ENCODE assay signal across 16 mouse cellular contexts in the genomic region with DNA sequence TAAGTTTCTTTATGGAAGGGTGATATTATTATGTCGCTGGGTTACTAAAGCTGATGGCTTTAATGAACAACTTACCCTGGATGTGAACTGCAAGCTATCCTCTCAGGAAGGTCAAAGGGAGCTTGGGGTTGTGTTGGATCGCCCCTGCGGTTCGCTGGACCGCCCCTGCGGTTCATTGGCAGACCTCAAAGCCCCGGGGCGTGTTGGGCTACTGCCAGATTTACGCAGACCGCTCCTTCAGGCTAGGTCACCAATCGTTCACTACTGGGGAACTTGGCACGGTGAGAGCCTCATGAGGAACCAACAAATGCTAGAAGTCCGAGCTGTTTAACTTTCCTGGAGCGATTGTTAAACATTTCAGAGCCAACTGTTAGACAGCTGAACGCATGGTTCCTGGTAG. TPM values are rescaled to one million over a fixed set of nuclear protein-coding genes. Genes with fewer than 3 reads are reported as not detected.
DNase-seq lines count a peak whose midpoint lies in the region; ATAC-seq lines count a peak whose summit lies in the region.
"Had no signal": no experiment of that assay in that cellular context is flagged by ENCODE, and none has a peak within 500 bp of the region (broad histone marks: within the 10 kb centered on the region; RNA-seq: fewer than 3 reads in every experiment).

No protein-coding gene starts in this region.

- H3K27ac ChIP-seq in limb, embryonic 11.5 days (replicated peaks; ENCODE audit: low read depth, low read length), result no peak overlapping the region
- no peak overlapping the region for H3K27ac ChIP-seq in limb, embryonic 10.5 days
- no peak overlapping the region for H3K27ac ChIP-seq in intestine, embryonic 15.5 days
- H3K27ac ChIP-seq: hindbrain, postnatal 0 days; liver, embryonic 13.5 days; midbrain, embryonic 15.5 days; neural tube, embryonic 13.5 days had no signal

- ATAC-seq in cerebellum, adult (ENCODE audit: insufficient number of reproducible peaks, low FRiP score, low TSS enrichment), result no peak
- ATAC-seq in limb, embryonic 11.5 days (ENCODE audit: insufficient number of reproducible peaks, low FRiP score, low TSS enrichment, low read depth), result no peak
- no peak for ATAC-seq in inflammation-experienced regulatory T-cells, adult 6 months
- no peak for ATAC-seq in intestine, embryonic 15.5 days
- ATAC-seq: forebrain, embryonic 16.5 days; hindbrain, postnatal 0 days; midbrain, embryonic 15.5 days had no signal

- no peak overlapping the region for H3K4me3 ChIP-seq in limb, embryonic 11.5 days (ENCODE audit: low read depth, low read length)
- no peak overlapping the region for H3K4me3 ChIP-seq in limb, embryonic 10.5 days
- no peak overlapping the region for H3K4me3 ChIP-seq in intestine, embryonic 15.5 days (replicated peaks)
- H3K4me3 ChIP-seq: liver, embryonic 13.5 days; midbrain, embryonic 15.5 days; neural tube, embryonic 13.5 days had no signal

- no peaks in the 10 kb centered on the region for H3K36me3 ChIP-seq in limb, embryonic 11.5 days (ENCODE audit: control insufficient read depth, insufficient read depth, low read length)
- H3K36me3 ChIP-seq in limb, embryonic 10.5 days, result no peaks in the 10 kb centered on the region
- H3K36me3 ChIP-seq in intestine, embryonic 15.5 days, result no peaks in the 10 kb centered on the region
- H3K36me3 ChIP-seq: G1E; liver, embryonic 13.5 days; midbrain, embryonic 15.5 days; neural tube, embryonic 13.5 days had no signal

- WGBS in limb, embryonic 11.5 days, result 22% methylated on average over 15 of the region's 15 CpGs
- WGBS in limb, embryonic 10.5 days, result 34% methylated on average over 15 of the region's 15 CpGs
- WGBS in intestine, embryonic 15.5 days, result 23% methylated on average over 15 of the region's 15 CpGs

- 0 out of 2 replicates have a peak, but pooled peaks cover 5% of the 10 kb centered on the region for H3K4me1 ChIP-seq in limb, embryonic 11.5 days (ENCODE audit: control insufficient read depth, insufficient read depth, low read length)
- peaks cover 11% of the 10 kb centered on the region for H3K4me1 ChIP-seq in limb, embryonic 10.5 days
- peaks cover 16% of the 10 kb centered on the region for H3K4me1 ChIP-seq in intestine, embryonic 15.5 days (replicated peaks)

- H3K9me3 ChIP-seq in limb, embryonic 11.5 days (ENCODE audit: control insufficient read depth, low read length), result no peaks in the 10 kb centered on the region
- H3K9me3 ChIP-seq in limb, embryonic 10.5 days (replicated peaks), result no peaks in the 10 kb centered on the region
- H3K9me3 ChIP-seq in intestine, embryonic 15.5 days, result no peaks in the 10 kb centered on the region
- H3K9me3 ChIP-seq: G1E; liver, embryonic 13.5 days; midbrain, embryonic 15.5 days; neural tube, embryonic 13.5 days had no signal

- no peak overlapping the region for H3K9ac ChIP-seq in limb, embryonic 11.5 days (ENCODE audit: low read length)
- no peak overlapping the region for H3K9ac ChIP-seq in intestine, embryonic 15.5 days
- H3K9ac ChIP-seq: liver, embryonic 13.5 days; midbrain, embryonic 15.5 days; neural tube, embryonic 13.5 days had no signal

- H3K27me3 ChIP-seq in limb, embryonic 11.5 days (ENCODE audit: control insufficient read depth, insufficient read depth, low read length), result peaks cover 44% of the 10 kb centered on the region
- peaks cover 69% of the 10 kb centered on the region for H3K27me3 ChIP-seq in limb, embryonic 10.5 days (ENCODE audit: low read depth, poor library complexity, severe bottlenecking)
- peaks cover 25% of the 10 kb centered on the region for H3K27me3 ChIP-seq in intestine, embryonic 15.5 days (replicated peaks)

- DNase-seq in cerebellum, postnatal 10 days, result peak; percentile 37 to 60
- DNase-seq in limb, embryonic 11.5 days (ENCODE audit: low spot score), result peak; percentile 27
- DNase-seq in limb, embryonic 10.5 days (ENCODE audit: low spot score), result no peak
- DNase-seq in R1 (ENCODE audit: low read depth, low spot score), result peak; percentile 13
- peak; percentile 64 to 84 for DNase-seq in kidney, postnatal 25 days
- DNase-seq: adrenal gland, postnatal 10 days; cerebellum, adult 11 months; liver, embryonic 13.5 days had no signal

- no peak overlapping the region for H3K4me2 ChIP-seq in limb, embryonic 11.5 days (ENCODE audit: low read depth, severe bottlenecking)
- H3K4me2 ChIP-seq in intestine, embryonic 15.5 days (replicated peaks), result no peak overlapping the region
- H3K4me2 ChIP-seq: liver, embryonic 13.5 days; midbrain, embryonic 15.5 days; neural tube, embryonic 13.5 days had no signal

RNA-seq across cellular contexts. Expression of a gene that starts 1.8 kb away (rescaled TPM):
- 0.06 and 0.12 TPM in 2 replicates for polyA plus RNA-seq in limb, embryonic 11.5 days (2014; fragmentation: Nextera tagmentation; extraction: Ambion mirVana)
- polyA plus RNA-seq in limb, embryonic 10.5 days (2016; fragmentation: Nextera tagmentation; extraction: Ambion mirVana), result not detected in 2 replicates
- not detected for polyA plus RNA-seq in inflammation-experienced regulatory T-cells, adult 6 months (2017; shearing (Covaris generic))
- 0.26 and 0.91 TPM in 2 replicates for polyA plus RNA-seq in intestine, embryonic 15.5 days (2015; fragmentation: Nextera tagmentation; extraction: Ambion mirVana)
- polyA plus RNA-seq: G1E; liver, embryonic 13.5 days had no signal

RNA-seq across cellular contexts. Expression of a gene that starts 35.7 kb away (rescaled TPM):
- polyA plus RNA-seq in limb, embryonic 11.5 days (2014; fragmentation: Nextera tagmentation; extraction: Ambion mirVana), result 0.88 and 1.7 TPM in 2 replicates
- polyA plus RNA-seq in limb, embryonic 10.5 days (2016; fragmentation: Nextera tagmentation; extraction: Ambion mirVana), result 2.1 and 2.6 TPM in 2 replicates
- polyA plus RNA-seq in inflammation-experienced regulatory T-cells, adult 6 months (2017; shearing (Covaris generic)), result 1 to 10 TPM in 1 of 3 experiments, under 1 TPM in 2; 0.45 to 2.5 (median 0.51) TPM
- 1.7 and 1.9 TPM in 2 replicates for polyA plus RNA-seq in intestine, embryonic 15.5 days (2015; fragmentation: Nextera tagmentation; extraction: Ambion mirVana)
- polyA plus RNA-seq: G1E had no signal
